Mouse (Mus musculus) brain, embryonic 14.5 days (tissue): ENCODE data around the gene Slc38a3. TPM values are rescaled to one million over a fixed set of nuclear protein-coding genes. Genes with fewer than 3 reads are reported as not detected.
A peak's percentile ranks its signal among the peaks of the same experiment; 100 is the strongest.

ENCODE experiments used
- DNase-seq: peaks from one replicate; pipeline ENCODE4 v3.0.0-alpha.2; 2011; ENCODE audit warnings: low read depth
- CTCF ChIP-seq: fragments of 200-500 bp; IDR thresholded peaks from 2 replicates; pipeline ENCODE4 v1.5.1; 2012; ENCODE audit warnings: inconsistent platforms, mild to moderate bottlenecking, moderate library complexity, borderline replicate concordance; ENCODE audit not compliant: insufficient read depth, insufficient read length; ENCODE audit errors: extremely low read depth
- POLR2A ChIP-seq: fragments of 200-500 bp; IDR thresholded peaks from 2 replicates; pipeline ENCODE4 v1.6.1; 2012; ENCODE audit warnings: mild to moderate bottlenecking, inconsistent platforms, borderline replicate concordance; ENCODE audit not compliant: poor library complexity, insufficient read depth, insufficient read length, severe bottlenecking; ENCODE audit errors: extremely low read depth
- polyA plus RNA-seq: library from polyadenylated mRNA; depleted of rRNA; stranded (reverse); fragments of >200 nt; gene quantifications from 2 replicates; pipeline ENCODE4 v1.2.3, GENCODE M21; 2012

Gene Slc38a3
- polyA plus RNA-seq, 1 experiment, result 79.7 TPM

DNA sequence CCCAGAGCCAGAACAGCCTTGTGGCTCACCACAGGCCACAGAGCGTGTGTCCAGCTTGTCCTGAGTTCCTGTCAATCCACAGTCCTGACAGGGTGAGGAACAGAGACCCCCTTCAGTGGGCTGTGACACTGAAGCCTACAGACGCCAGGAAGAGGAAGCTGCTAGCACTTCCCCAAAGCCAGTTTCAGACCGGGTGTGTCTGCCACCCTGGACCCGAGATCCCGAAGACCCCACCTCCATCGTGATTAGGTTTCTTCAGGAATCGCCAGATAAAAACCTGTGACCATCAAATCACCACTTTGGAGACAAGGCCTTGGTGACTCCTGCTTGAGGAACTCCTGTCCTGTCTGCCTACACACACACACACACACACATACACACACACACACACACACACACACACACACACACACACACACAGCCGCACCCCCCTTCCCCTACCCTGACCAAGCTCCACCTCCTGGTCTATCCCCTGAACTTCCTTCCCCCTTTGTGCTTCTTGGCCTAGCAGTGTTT is 29.0 kb downstream of the Slc38a3 start:
- TF ChIP-seq CTCF (no peak), POLR2A (no peak)
- no peak for DNase-seq

DNA sequence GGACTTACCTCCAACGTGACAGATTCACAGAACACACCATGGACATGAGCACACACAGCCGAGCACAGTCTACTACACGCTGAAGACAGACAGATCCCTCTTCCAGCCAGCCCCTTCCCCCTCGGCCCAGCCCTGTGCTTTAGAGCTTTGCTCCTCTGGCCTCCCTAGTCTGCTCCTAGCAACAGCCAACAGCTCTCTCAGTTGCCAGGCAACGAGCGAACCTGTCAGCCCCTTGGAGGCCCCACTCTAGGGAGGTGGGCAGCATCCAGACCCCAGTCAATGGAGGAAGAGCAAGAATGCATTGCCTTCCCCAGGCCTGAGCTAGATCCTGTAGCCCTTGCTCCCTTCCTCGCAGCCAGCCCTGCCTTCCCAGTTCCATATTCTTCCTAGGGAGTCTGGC is 32.3 kb downstream of the Slc38a3 start:
- TF ChIP-seq CTCF, result no peak
- TF ChIP-seq POLR2A, result no peak
- peak; percentile 94 for DNase-seq

DNA sequence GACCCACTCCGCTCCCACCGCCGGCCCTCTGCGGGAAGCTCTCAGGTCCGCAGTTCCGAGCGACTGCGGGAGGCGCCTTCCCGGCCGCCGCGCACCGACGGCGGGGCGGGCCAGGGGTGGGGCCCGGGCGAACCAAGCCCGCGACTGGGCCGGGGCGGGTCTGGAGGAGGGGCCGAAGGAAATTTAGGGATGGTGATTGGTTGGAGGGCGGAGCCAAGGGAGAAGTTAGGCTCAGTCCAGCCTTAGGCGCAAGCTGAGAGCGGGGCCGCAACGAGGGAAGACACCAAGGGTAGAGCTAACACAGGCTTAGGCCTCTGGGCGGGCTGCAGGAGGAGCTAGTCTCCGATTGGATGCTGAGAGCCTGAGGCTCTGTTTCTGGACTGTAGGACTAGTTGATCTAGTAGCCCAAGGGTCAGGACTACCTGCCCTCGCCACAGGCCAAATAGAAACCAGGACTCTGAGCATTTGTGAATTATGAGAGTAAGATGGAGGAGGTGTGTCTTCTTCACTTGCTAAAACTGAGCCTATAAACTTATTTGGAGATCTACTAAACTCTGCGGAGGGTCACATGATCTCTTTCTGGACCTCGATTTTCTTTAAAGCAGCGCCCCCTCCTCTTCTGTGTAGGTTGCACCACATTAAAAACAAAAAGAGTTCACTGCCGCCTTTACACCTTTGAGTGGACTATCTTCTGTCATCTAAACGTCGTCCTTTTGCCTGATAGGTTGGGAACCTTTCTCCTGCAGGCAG is 33.9 kb downstream of the Slc38a3 start, which contains the start of gene Gnai2:
TSS of gene Gnai2 (minus strand) at position 89 of the 750 bp plus-strand sequence.
- DNase-seq, result peak; percentile 98
- TF ChIP-seq POLR2A, result peak; percentile 90
- no peak for TF ChIP-seq CTCF

DNA sequence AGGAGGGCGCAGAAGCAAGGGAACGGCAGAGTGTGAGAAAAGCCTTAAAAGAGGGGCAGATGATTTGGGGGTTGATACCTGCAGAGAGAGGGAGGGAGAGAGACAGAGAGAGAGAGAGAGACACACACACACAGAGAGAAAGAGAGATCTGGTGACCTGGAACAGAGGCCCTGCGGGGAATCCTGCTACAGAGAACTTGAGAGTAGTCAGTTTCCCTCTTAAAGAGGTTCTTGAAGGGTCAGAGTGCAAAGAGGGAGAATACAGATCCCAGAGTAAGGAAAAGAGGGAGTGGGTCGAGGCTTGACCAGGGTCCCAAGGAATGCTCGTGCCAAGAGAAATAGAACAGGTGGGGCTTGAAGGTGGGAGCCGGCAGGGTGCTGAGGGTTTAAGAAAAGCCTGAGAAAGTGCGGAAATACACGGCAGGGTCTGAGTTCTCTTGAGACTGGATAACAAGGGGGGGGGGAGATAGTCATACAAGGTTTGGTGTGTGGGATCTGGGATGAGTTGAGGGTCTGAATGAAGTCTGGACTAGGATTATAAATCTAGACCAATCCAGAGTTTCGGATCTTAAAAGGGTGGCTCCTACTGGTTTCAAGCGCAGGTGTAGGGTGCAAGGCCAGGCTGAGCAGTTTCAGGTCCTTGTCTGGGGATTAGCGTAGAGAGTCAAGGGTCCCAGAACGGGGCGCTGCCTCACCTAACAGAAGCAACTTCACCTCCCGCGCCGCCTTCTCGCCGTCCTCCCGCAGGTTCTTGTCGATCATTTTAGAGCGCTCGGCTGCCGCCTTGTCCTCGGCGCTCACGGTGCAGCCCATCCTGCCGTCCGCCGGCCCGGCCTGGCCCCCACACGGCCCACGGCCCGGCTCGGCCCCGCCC is 34.7 kb downstream of the Slc38a3 start:
- TF ChIP-seq CTCF, result no peak
- no peak for TF ChIP-seq POLR2A
- DNase-seq, result no peak

DNA sequence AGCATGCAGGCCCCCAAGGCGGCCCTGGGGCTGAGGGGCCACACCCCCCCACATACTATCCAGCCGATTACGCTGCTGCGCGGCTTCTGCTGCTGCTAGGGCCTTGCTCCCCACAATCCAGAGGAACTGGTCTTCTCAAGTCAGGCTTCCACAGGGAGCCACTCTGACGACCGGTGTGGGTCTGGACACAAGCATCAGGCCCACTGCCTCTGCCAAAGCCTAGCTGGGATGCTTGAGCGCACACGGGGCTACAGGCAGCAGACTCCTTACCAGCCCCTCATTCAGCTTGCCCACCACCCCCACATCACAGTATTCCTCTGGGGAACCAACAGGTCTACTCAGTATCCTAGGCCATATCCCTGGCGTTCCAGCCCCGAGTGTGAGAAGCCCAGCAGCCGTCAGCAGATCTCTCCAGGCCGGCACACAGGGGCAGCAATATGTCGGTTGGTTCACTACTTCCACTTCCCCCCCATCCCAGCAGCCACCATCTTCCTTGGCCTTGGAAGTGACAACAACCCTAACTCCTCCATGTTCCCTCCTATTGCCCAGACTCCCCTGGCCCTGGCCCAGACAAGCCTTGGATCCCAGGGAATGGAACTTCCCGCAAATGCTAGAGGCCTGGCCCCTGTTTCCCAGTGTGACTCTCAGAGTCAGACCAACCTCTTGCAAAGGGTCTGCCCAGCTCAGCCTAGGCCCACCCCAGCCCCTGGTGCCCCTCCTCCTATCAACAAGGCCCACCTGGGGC is 35.5 kb downstream of the Slc38a3 start:
- TF ChIP-seq CTCF (no peak), POLR2A (no peak)
- peak; percentile 61 for DNase-seq

DNA sequence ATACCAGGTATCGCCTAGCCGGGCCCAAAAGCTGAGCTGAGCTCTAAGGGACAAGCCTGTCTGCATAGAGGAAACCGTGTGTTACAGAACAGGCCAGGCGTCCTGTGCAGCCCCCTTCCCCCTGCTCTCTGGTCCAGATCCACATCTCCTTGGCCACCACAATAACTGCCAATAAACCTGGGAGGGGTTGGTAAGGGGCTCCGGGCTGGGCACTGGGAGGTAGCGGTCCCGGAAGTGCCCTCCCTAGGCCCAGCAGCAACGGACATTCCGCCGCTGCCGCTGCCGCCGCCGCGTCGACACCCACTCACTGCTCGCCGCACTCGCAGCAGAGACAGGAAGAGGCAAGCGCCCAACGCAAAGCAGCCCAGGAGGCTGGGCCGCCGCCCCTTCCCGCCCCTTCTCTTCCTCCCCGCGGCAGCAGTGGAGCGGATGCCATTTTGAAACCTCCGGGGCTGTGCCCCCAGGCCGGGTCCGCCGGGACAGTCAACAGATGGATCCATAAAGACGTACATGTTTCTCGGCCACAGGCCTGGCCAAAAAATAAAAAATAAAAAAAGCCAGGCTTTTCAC is 36.2 kb downstream of the Slc38a3 start:
- peak; percentile 85 for DNase-seq

DNA sequence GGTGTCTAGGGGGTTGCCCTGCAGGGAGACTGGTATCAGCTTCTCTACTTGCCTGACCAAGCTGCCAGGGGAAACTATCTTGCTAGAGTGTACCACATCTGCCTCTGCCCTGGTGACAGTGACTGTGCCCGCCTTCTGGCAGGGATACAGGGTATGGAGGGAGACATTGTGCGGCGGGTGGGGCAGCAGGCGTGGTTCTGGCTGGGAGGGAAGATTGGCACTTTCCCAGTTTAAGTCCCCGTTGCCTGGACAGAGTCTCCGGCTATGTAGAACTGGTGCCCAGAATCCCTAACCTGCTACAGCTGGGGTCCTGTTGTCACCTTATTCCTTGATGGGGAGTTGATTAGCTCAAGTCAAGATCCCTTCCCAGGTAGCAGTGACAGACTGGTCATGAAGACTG is 36.9 kb downstream of the Slc38a3 start:
- peak; percentile 83 for DNase-seq
- TF ChIP-seq POLR2A (no peak), CTCF (no peak)

More for the DNA sequence above, 36.2 kb downstream of the Slc38a3 start:
- no peak for TF ChIP-seq CTCF
- no peak for TF ChIP-seq POLR2A

DNA sequence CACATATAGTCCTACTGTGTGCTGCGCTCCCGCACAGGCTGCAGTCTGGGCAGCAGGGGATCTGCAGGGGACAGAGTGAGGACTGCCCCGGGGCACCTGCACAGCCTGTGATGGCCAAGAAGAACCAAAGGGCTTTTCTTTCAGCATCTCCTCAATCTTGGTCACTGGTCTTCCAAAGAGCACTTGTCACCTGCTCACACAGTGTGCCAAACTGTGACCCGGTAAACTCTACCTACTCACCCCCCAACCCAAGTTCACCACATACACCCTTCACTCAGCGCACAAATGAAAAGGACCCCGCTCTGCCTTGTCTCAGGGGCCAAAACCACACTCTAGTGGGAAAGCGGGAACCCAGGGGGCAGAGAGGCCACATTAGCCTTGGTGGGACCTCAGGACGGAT is 37.5 kb downstream of the Slc38a3 start:
- TF ChIP-seq POLR2A (no peak), CTCF (no peak)
- no peak for DNase-seq

DNA sequence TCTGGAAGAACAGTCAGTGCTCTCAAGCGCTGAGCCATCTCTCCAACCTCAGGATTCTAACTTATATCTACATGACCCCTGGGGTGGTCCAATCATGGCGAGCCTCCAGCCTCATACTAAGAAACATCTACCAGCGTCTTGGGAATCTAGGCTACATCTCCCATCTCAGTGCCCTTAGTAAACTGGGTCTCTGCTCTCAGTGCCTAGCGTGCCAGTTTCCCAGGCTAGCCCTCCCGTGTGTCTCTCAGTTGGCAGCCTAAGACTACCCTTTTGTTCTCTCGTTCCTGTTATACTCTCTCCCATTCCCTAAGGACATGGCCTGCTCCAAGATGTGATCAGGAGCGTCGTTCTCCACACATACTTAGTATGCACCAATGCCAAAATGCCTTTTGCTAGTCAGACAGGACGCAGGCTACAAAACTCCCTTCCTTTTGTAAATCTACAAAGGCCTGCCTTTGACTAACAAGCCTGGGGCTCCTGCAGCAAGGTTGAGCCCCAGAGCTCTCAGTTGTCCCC is 38.0 kb downstream of the Slc38a3 start:
- TF ChIP-seq POLR2A (no peak), CTCF (no peak)
- DNase-seq, result peak; percentile 60

DNA sequence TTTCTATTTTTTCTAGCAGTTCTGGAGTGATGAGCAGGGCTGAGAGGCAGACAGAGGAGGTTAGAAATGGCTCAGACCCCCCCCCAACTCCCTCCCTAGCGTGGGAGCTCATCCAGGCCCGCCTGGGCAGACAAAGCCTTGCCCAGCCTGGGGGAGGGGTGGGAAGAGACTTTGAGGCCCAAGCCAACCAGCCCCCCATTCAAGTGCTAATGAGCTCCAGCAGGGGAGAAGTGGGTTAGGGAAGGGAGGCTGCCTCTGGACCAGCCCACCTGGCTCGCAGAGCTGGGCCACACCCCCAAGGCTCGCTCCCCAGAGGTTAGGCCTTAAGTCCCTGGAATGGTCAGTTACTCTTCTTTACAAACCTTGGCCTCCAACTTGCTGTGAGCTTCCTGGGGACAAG is 38.8 kb downstream of the Slc38a3 start:
- TF ChIP-seq CTCF, result no peak
- TF ChIP-seq POLR2A, result no peak
- peak; percentile 96 for DNase-seq

DNA sequence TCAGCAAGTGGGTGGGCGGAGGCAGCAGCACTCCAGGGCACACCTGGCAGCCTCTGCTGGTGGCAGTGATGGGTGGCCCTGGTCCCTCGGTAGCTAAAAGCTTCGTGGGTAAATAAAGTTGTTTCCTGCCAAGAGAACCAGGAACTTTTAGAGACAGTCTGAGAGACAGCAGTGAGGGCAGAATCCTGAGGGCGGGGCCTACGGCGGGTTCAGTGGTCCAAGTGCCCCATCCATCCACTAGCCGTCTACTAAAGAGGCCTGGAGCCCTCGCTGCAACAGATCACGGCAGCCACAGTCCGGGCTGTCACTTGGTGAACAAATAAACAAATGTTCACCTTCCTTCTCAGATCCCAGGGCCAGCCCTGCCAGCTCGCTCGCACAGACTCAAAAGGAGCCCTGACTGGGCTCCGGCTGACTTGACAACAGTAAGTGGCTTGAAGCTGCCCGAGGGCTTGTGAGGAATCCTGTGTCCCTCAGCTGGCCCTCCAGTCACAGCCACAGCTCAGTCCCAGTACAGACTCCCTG is 39.4 kb downstream of the Slc38a3 start:
- TF ChIP-seq POLR2A (no peak), CTCF (no peak)
- DNase-seq, result peak; percentile 85
